Mouse (Mus musculus) adrenal gland, adult 18-20 months (tissue): ENCODE results near the gene B230118H07Rik. TPM values are rescaled to one million over a fixed set of nuclear protein-coding genes. Genes with fewer than 3 reads are reported as not detected.
A peak's percentile ranks its signal among the peaks of the same experiment; 100 is the strongest.

Experiments used
- DNase-seq, 2 experiments: peaks; one replicate each; pipeline ENCODE4 v3.0.0; 2021 to 2022; ENCODE audit warnings: low spot score in 2 of 2
- total RNA-seq, 2 experiments: library from RNA; stranded (reverse); gene quantifications; 1 replicate in 1 of 2; 2 replicates in 1 of 2; pipeline ENCODE4 v1.2.3; 2021

Gene B230118H07Rik
- total RNA-seq, 2 experiments from 2014 or later: 24.7 to 28.4 TPM

- no peak for DNase-seq
These were observed 9.4 kb downstream of the B230118H07Rik start for GRCm38 (mm10) chr2:101639840-101640350.

GRCm38 (mm10) chr2:101638979-101639839 lies 10.1 kb downstream of the B230118H07Rik start:
- no peak for DNase-seq

GRCm38 (mm10) chr2:101628297-101629236 lies 20.8 kb downstream of the B230118H07Rik start:
- DNase-seq: peak; percentile 43 to 70

DNA sequence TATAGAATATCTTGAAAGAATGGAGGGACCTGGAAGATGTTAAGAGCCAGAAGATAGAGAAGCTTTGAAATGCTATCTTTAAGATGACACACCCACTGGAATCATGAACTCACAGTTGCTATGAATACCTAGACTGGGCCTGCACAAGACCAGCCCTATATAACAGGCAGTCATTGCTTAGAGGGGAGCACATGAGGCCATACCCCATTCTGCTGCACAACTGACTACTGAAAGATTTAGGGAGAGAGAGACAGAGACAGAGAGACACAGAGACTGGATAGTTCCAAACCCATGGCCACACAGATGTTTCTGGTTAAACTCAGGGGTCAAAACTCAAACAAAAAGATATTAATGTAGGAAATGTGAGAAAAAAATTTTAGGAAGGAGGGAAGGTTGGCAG lies 22.1 kb downstream of the B230118H07Rik start:
- DNase-seq: no peak

- DNase-seq: no peak
These were observed 24.8 kb downstream of the B230118H07Rik start, which contains the start of gene Rag2 for GRCm38 (mm10) chr2:101624526-101624925. Gene Rag2 (plus strand): TSS chr2:101624718.

- DNase-seq: no peak
These were observed 25.3 kb downstream of the B230118H07Rik start for GRCm38 (mm10) chr2:101624011-101624410.

DNA sequence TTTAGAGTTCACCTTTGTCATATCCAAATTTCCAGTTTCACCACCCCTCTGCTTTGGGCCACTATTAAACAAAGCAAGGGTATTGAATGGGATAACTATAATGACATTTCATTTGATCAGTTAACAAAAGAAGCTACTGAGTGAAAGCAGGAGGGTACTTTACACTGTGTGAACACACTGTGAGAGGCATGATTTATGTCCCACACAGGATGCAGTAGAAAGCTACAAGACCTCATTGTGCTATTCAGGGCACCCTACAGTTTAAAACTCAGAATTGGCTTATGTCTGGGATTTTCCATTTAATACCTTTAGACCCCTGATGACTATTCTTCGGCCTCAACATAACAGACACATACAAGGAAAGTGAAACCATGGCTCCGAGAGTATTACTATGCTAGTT lies 26.3 kb downstream of the B230118H07Rik start:
- DNase-seq: no peak

DNA sequence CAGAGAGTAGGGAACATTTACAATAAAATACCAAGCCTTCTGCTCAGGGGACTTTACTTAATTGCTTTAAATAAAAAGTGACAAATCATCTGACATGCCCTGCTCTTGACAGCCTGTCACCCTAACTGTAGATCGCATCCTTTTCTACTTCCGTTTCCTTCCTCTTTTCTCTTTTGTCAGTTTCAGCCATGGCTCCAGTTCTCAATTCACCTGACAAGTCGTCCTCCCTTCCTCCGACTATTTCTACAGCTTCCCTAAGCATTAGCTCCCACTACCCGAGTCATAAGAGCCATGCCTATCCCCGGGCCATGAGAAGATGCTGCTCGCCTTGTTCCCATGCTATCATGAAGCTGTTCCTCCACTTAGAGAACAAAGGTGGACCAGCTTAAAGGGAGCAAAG lies 27.7 kb downstream of the B230118H07Rik start:
- DNase-seq: no peak

- DNase-seq: no peak
These were observed 28.4 kb downstream of the B230118H07Rik start for GRCm38 (mm10) chr2:101620899-101621298.

DNA sequence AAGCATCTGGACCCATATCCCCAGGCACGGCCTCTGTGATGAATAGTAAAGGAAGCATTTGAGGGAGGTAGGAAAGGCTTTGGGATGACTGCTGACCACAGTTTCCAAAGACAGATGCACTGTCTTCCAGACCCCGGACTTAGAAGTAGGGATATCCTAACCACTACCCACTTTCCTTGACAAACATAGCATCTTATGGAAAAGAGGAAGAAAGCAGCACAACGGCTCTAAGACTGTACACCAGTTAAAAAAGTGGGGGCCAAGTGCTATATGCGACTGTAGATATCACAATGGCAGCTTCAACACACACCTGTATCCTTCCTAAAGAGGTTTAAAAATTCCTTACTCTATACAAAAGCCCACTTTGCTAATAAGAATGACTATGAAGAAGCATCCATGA lies 31.0 kb downstream of the B230118H07Rik start:
- DNase-seq: no peak

GRCm38 (mm10) chr2:101615464-101616305 lies 33.6 kb downstream of the B230118H07Rik start:
- DNase-seq: no peak

GRCm38 (mm10) chr2:101610861-101611260 lies 38.5 kb downstream of the B230118H07Rik start:
- DNase-seq: no peak

- no peak for DNase-seq
These were observed 41.0 kb downstream of the B230118H07Rik start for GRCm38 (mm10) chr2:101608232-101608894.

DNA sequence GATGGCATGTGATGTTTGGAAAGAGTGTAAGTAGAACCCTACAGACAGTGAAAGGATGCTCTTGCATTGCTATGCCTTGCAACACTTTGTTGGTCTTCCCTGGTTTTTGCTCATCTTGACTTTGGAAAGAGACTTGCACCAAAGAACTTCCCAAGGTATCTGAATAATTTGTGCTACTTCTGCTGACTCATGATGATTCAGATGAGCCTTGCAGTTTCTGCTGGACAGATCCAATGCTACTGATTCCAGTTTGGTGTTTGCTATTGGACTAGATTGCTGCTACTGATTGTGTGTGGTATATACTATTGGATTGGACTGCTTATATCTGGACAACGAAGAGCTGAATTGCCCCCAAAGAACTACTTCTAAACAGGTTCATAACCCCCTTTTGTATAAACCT lies 46.2 kb downstream of the B230118H07Rik start:
- no peak for DNase-seq

DNA sequence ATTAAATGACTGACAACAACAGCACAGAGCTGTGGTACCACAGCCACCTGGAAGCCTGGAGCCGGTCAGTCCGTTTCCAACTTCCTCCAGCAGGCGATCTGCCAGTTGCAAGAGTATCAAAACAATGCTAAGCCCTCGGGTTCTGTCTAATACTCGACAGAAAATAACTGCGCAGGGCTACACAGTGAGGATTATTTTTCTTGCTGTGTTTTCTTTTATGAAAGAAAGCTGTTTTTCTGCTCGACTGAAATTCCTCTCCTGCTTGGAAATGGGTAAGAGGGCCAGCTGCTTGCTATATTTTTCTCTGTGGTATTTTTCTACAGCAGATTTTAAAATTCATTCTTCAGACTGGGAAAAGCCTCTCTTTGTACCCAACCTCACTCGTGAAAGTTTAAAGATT lies 48.6 kb downstream of the B230118H07Rik start:
- no peak for DNase-seq

GRCm38 (mm10) chr2:101598190-101599181 lies 50.8 kb downstream of the B230118H07Rik start:
- DNase-seq: no peak

DNA sequence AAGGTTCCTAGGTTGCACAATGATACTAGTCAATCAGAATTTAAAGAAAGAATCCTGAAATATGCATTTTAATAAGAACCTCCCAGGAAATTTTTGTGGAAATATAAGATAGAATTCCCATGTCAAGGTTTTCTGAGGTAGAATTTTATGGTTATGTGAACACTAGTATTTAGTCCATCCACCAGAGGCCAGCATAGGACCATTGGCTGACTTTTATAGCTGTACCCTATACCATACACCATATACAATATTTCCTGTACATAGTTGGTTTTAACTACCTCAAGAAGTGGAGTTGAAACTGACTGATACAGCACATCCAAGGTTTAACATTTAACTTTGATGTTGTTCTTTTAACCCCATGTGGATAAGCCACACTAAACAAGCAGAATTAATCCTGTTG lies 52.1 kb downstream of the B230118H07Rik start:
- DNase-seq: no peak

GRCm38 (mm10) chr2:101594681-101595080 lies 54.7 kb downstream of the B230118H07Rik start:
- no peak for DNase-seq

DNA sequence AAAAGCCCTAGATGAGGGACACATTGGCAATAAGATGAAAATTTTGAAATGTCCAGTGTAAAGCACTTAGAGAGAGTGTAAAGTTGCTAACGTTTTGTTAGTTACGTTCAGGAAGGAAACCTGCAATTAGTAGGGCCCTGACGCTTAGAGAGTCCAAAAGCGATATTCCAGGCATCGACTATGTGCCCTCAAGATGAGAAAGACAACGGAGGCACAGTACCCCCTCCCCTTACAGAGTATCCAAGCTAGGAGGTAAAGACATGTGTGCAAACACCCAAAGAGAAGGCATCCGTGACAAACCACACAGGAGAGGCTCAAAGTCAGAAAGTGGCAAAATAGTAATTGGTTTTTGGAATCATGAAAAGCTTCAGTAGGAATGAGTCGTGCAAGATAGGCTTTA lies 56.4 kb downstream of the B230118H07Rik start:
- no peak for DNase-seq
